Mouse (Mus musculus) T-helper 2 cell (primary cell): ENCODE data around the gene Sap30bp.

ENCODE experiments used
- in situ Hi-C: fragments of 300-600 bp; cut with MboI, MseI; formaldehyde crosslinking; loops from one replicate; pipeline ENCODE4 v1.15.1; 2025; ENCODE audit warnings: high pct_unique_total_duplicates

Sap30bp gene

GRCm38 (mm10) chr11:115904956-115905790 lies 27.9 kb upstream of the Sap30bp start:
- in situ Hi-C loops: no loop called here

DNA sequence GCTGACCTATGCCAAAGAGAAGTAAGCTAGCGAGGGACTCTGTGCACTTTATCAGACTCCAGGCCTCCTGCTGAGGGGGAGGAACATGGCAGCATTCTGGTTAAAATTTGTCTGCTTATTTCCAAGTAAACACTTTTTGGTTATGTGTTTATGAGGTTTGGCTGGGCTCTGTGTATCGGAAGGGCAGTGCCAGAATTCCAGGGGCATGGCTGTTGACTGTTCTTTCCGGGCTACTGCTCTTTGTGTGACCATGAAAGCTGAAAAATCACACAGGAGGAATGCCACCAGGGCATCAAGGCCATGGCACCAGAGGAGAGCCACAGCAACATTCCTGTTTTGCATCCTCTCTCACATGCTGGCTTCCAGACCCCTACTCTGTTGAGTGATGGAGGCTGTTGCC lies 27.0 kb upstream of the Sap30bp start:
- in situ Hi-C loops: no loop called here

- in situ Hi-C loops: no loop called here
These were observed 26.6 kb upstream of the Sap30bp start for GRCm38 (mm10) chr11:115906521-115906920.

DNA sequence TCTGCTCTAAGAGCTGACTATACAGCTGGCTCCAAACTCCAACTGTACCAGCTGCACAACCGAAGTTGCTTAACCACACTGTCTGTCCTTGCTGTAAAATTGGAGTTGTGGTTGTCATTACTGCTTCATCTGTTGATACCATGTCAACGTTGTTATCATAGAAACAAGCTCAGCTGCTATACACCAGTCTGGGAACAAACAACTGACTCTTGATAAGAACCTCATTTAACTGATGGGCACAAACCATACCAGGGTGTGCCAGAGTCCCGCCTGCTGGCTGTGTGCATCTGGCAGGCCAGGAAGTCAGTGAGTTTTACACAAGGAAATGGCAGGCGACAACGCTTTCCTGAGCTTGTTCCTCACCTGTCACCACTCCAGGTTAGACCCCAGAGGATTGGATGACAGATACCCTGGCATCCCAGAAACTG lies 21.9 kb upstream of the Sap30bp start:
- in situ Hi-C loops: no loop called here

DNA sequence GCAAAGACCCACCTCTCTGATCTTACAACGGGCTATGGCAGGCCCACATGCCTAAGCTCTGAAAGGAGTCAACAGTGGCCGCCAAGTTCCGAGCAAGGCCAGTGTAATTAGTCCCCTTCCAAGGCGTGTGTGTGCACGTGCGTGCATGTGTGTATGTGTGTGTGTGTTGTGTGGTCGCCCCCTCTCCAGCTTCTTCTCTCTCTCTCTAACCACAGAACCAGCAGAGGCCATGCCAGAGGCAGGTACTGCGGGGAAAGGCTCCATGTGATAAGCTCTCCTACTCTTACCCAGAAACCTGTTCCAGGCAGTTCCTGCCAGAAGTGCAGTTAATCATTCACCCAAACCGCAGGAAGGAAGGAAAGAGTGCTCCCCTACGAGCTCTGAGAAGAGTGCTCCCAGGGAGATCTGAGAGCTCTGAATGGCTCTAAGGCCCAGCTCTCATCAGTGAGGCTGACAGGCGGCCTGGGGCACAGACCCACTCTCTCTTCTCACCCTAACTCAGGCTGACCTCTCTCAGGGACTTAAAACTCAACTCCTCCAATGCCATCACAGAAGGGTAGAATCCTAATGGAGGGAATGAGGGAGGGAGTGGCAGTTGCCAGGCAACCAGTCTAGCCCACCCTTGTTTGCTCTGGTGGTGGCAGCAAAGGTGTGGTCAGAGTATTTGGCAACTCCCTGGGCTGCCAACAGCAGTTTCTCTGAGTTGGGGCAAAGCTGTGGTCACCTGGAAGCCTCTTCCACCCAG lies 21.3 kb upstream of the Sap30bp start, which contains the start of gene Smim6:
TSS of gene Smim6 (plus strand) at position 386 of the 745 bp plus-strand sequence.
- in situ Hi-C loops: no loop called here

GRCm38 (mm10) chr11:115916579-115916978 lies 16.5 kb upstream of the Sap30bp start:
- in situ Hi-C loops: no loop called here

- in situ Hi-C loops: no loop called here
These were observed 14.4 kb upstream of the Sap30bp start for GRCm38 (mm10) chr11:115918637-115919036.

GRCm38 (mm10) chr11:115919073-115919472 lies 14.0 kb upstream of the Sap30bp start:
- in situ Hi-C loops: no loop called here

DNA sequence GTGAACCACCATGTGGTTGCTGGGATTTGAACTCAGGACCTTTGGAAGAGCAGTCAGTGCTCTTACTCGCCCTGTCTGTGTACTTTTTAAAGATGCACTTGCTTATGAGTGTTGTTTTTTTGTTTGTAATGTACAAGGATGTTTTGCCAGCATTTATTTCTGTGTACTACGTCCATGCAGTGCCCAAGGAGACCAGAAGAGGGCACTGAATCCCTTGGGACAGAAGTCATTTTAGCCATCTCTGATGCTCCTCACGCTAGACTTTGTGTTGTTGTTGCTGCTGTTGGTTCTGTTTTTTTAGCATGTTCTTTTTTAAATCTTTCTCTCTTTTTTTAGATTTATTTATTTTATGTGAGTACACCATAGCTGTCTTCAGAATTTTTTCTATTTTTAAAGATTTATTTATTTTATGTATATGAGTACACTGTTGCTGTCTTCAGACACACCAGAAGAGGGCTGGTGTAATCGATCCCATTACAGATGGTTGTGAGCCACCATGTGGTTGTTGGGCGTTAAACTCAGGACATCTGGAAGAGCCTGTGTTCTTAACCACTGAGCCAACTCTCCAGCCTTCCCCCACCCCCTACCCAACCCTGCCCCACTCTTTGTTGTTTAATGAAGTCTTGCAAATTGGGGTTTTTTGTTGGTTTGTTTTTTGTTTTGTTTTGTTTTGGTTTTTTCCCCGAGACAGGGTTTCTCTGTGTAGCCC lies 12.8 kb upstream of the Sap30bp start:
- in situ Hi-C loops: no loop called here

DNA sequence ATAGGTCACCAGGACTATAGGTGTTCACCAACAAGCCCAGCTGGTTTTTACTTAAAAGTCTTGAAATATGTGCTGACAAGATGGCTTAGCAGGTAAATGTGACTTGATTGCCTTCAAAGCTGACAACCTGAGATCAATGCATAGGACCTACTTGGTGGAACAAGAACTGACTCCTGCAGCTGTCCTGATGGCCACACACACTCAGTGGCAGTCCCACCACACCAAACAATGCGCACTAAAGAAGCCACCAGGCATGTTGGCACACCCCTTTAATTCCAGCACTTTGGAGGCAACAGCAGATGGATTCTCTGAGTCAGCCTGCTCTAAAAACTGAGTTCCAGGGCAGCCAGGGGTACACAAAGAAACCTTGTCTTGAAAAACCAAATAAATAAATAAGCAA lies 11.1 kb upstream of the Sap30bp start:
- in situ Hi-C loops: no loop called here

- in situ Hi-C loops: no loop called here
These were observed 4.1 kb upstream of the Sap30bp start for GRCm38 (mm10) chr11:115929031-115929430.

DNA sequence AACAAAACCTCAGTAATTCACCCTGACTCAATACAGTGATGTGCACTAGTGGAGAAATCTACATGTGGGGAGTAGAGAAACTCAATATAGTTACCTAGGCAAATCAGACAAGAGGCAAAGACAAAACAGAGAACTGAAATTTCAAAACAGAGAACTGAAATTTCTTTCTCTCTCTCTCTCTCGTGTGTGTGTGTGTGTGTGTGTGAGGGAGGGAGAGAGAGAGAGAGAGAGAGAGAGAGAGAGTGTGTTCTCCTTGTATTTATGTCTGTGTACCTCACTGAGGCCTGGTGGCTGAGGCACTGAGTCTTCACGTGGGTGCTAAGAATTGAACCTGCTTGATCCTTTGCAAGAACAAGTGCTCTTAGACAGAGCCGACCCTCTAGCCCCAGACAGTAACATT lies 3.3 kb upstream of the Sap30bp start:
- in situ Hi-C loops: loop anchor here (5.0 kb wide), 1 partner anchor 82 kb away; the partner anchor contains the start of gene Galk1

DNA sequence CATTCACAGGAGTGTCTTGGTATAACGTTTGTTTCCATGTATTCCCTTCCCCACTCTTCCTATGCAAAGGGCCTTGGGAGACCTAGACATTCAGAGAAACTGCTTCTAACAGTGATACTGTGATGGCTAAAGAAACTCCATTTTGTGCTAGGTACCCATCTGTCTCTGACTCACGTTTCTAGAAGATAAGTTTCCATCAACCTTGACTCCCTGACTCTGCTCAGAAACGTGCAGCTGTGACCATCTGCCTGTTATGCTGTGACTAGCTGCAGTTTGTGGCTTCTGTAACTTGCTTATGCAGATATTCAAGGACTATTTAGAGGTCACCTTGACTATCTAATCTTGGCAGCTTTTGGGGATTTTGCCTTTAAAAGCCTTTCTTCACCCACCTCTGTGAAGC lies 1.8 kb upstream of the Sap30bp start:
- in situ Hi-C loops: loop anchor here (5.0 kb wide), 1 partner anchor 81 kb away; the partner anchor contains the start of gene Galk1

GRCm38 (mm10) chr11:115933747-115934110 lies 647 bp downstream of the Sap30bp start:
- in situ Hi-C loops: loop anchor here (5.0 kb wide), 1 partner anchor 79 kb away; the partner anchor contains the start of gene Galk1

DNA sequence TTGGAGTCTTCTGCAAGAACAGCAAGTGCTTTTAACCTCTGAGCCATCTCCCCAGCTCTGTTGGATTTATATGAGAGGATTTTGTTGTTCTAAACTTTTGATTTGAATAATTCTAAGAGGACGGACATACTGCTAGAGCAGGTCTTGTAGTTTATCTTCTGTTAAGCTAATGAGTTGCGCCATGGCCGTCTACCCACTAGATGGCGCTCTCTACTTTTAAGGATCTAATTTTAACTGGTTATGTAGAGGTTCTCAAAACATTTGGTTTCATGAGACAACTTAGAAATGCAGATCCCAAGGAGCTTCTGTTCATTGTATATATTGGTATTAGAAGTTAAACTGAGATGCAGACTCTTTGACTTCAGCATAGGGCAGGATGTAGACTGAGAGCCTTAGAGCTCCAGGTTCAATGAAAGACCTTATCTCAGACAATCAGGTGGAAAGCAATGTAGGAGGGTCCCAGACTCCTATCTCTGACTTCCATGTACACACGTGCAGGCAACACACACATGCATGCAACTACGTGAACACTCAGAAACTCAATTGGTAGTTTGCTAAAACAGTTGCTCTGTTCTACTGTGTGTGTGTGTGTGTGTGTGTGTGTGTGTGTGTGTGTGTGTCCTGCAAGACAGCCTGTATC lies 6.7 kb downstream of the Sap30bp start:
- in situ Hi-C loops: no loop called here

GRCm38 (mm10) chr11:115941980-115942379 lies 8.9 kb downstream of the Sap30bp start:
- in situ Hi-C loops: no loop called here

DNA sequence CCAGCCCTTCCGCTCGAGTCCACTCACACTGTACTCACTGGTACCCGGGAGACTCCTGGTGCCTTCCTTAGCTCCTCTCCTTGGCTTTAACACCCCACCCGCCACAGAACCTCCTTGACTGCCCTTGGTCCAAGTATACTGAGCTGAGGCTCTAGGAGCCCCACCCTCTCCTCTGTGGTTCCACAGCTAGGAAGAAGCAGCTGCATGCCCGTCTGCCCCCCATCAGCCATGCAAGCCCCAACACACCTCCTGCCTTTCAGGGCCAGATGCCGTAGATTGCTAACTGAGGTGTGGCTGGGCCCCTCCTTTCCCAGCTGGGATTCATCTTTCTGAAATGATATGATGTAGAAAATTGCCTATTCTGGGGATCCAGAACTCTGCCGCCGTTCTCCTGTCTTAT lies 12.2 kb downstream of the Sap30bp start:
- in situ Hi-C loops: no loop called here

- in situ Hi-C loops: no loop called here
These were observed 13.2 kb downstream of the Sap30bp start for GRCm38 (mm10) chr11:115946221-115946828.

DNA sequence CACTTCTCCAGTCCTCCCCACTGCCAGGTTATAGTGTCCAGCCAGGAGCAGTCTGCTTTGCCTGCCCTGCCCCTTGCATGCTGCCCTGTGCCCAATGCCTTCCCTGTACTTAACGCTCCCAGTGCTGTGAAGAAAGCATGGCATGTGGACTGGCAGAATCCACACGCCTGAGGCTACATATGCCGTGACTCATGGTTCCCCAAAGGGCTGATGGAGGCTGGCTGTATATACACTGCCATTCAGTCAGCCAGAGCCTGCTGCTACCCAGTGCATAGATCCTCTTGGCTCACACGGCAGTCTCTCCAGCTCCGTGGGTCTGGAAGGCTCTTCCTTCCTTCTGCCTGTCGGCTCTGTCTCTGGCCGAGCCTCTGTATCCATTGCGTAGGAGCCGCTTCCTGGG lies 15.2 kb downstream of the Sap30bp start:
- in situ Hi-C loops: no loop called here

DNA sequence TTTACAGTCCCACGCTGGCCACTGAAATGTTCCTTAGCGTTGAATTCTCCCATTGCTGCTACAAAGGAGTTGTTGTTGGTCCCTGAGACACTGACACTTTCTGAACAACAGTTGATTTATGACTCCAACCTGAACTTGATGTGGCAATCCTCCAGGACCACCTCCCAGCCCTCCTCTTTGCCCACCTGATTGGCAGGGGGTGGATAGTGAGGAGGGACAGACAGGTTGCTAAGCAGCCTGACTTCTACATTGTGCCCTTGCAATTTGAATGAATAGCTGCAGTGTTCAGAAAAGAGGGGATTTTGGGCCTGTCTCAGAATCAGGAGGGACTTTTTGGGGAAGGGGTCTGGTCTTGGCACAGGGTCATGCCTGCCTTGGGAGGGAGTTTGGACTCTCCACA lies 17.6 kb downstream of the Sap30bp start:
- in situ Hi-C loops: no loop called here

GRCm38 (mm10) chr11:115954712-115955111 lies 21.6 kb downstream of the Sap30bp start:
- in situ Hi-C loops: no loop called here
